Mouse (Mus musculus): ENCODE measurements around the gene Ubac1. TPM values are rescaled to one million over a fixed set of nuclear protein-coding genes. Genes with fewer than 3 reads are reported as not detected.

Gene Ubac1
- polyA plus RNA-seq, 1 experiment from 2014 or later: 82.2 TPM

GRCm38 (mm10) chr2:26020714-26021560 lies 610 bp downstream of the Ubac1 start:
- H3K27ac ChIP-seq: peak overlapping the region; percentile 93
- H3K36me3 ChIP-seq: no peaks in the 10 kb centered on the region
- 1% methylated on average over 38 of the region's 38 CpGs for WGBS
- peak; percentile 62 for ATAC-seq
- H3K9me3 ChIP-seq: no peaks in the 10 kb centered on the region
- H3K27me3 ChIP-seq (replicated peaks): no peaks in the 10 kb centered on the region
- peak overlapping the region; percentile 79 for H3K9ac ChIP-seq
- H3K4me3 ChIP-seq (replicated peaks): peak overlapping the region; percentile 79
- H3K4me1 ChIP-seq (replicated peaks): peaks cover 8% of the 10 kb centered on the region; the same call in 1 of the 2 replicates
- H3K4me2 ChIP-seq (replicated peaks): peak overlapping the region; percentile 80

- peak overlapping the region; percentile 80; the same call in 1 of the 2 replicates for H3K4me2 ChIP-seq (replicated peaks)
- WGBS: 84% methylated on average over 3 of the region's 3 CpGs
- H3K27ac ChIP-seq: no peak overlapping the region
- 0 out of 2 replicates have a peak overlapping the region, but pooled peaks have one; percentile 79 for H3K4me3 ChIP-seq (replicated peaks)
- no peak for ATAC-seq
- peaks cover 3% of the 10 kb centered on the region; the same call in 1 of the 2 replicates for H3K36me3 ChIP-seq
- H3K9me3 ChIP-seq: no peaks in the 10 kb centered on the region
- peaks cover 8% of the 10 kb centered on the region; the same call in 1 of the 2 replicates for H3K4me1 ChIP-seq (replicated peaks)
- no peaks in the 10 kb centered on the region for H3K27me3 ChIP-seq (replicated peaks)
- no peak overlapping the region for H3K9ac ChIP-seq
Observed at GRCm38 (mm10) chr2:26019923-26020322, 1.6 kb downstream of the Ubac1 start.

GRCm38 (mm10) chr2:26017326-26017725 lies 4.2 kb downstream of the Ubac1 start:
- no peak for ATAC-seq

GRCm38 (mm10) chr2:26013674-26014073 lies 7.9 kb downstream of the Ubac1 start:
- Histone ChIP-seq H3K4me2 (replicated peaks) (no peak overlapping the region), H3K9ac (no peak overlapping the region), H3K4me1 (replicated peaks) (no peaks in the 10 kb centered on the region), H3K27ac (no peak overlapping the region), H3K36me3 (peaks cover 46% of the 10 kb centered on the region), H3K9me3 (no peaks in the 10 kb centered on the region), H3K4me3 (replicated peaks) (no peak overlapping the region), H3K27me3 (replicated peaks) (no peaks in the 10 kb centered on the region)
- peak; percentile 85 for ATAC-seq
- WGBS: 89% methylated on average over 3 of the region's 3 CpGs

More at GRCm38 (mm10) chr2:26017326-26017725, 4.2 kb downstream of the Ubac1 start:
- Histone ChIP-seq H3K27me3 (replicated peaks) (no peaks in the 10 kb centered on the region), H3K4me3 (replicated peaks) (no peak overlapping the region), H3K36me3 (peaks cover 14% of the 10 kb centered on the region), H3K9me3 (no peaks in the 10 kb centered on the region), H3K27ac (no peak overlapping the region), H3K9ac (no peak overlapping the region), H3K4me1 (replicated peaks) (peaks cover 8% of the 10 kb centered on the region; the same call in 1 of the 2 replicates), H3K4me2 (replicated peaks) (no peak overlapping the region)
- 77% methylated on average over 4 of the region's 4 CpGs for WGBS

GRCm38 (mm10) chr2:26011420-26011819 lies 10.1 kb downstream of the Ubac1 start:
- Histone ChIP-seq H3K27ac (no peak overlapping the region), H3K4me2 (replicated peaks) (no peak overlapping the region), H3K9me3 (no peaks in the 10 kb centered on the region), H3K4me1 (replicated peaks) (no peaks in the 10 kb centered on the region), H3K27me3 (replicated peaks) (no peaks in the 10 kb centered on the region), H3K36me3 (peaks cover 52% of the 10 kb centered on the region), H3K4me3 (replicated peaks) (no peak overlapping the region), H3K9ac (no peak overlapping the region)
- no peak for ATAC-seq
- WGBS: 82% methylated on average over 1 of the region's 1 CpGs

- no peak overlapping the region for H3K4me2 ChIP-seq (replicated peaks)
- H3K27me3 ChIP-seq (replicated peaks): no peaks in the 10 kb centered on the region
- H3K9ac ChIP-seq: no peak overlapping the region
- no peak for ATAC-seq
- no peaks in the 10 kb centered on the region for H3K9me3 ChIP-seq
- H3K4me1 ChIP-seq (replicated peaks): no peaks in the 10 kb centered on the region
- H3K4me3 ChIP-seq (replicated peaks): no peak overlapping the region
- WGBS: 81% methylated on average over 2 of the region's 2 CpGs
- H3K36me3 ChIP-seq: peaks cover 23% of the 10 kb centered on the region
- no peak overlapping the region for H3K27ac ChIP-seq
Observed at GRCm38 (mm10) chr2:26002001-26002400, 19.5 kb downstream of the Ubac1 start.

GRCm38 (mm10) chr2:26001136-26001535 lies 20.4 kb downstream of the Ubac1 start:
- no peak for ATAC-seq
- H3K36me3 ChIP-seq: peaks cover 17% of the 10 kb centered on the region
- WGBS: 96% methylated on average over 5 of the region's 5 CpGs

GRCm38 (mm10) chr2:25997716-25998115 lies 23.8 kb downstream of the Ubac1 start:
- ATAC-seq: no peak
- 86% methylated on average over 3 of the region's 3 CpGs for WGBS
- Histone ChIP-seq H3K27ac (no peak overlapping the region), H3K4me3 (replicated peaks) (no peak overlapping the region), H3K36me3 (peaks cover 8% of the 10 kb centered on the region; the same call in 1 of the 2 replicates), H3K27me3 (replicated peaks) (no peaks in the 10 kb centered on the region), H3K4me1 (replicated peaks) (no peaks in the 10 kb centered on the region), H3K9ac (no peak overlapping the region), H3K4me2 (replicated peaks) (no peak overlapping the region), H3K9me3 (no peaks in the 10 kb centered on the region)

More at GRCm38 (mm10) chr2:26001136-26001535, 20.4 kb downstream of the Ubac1 start:
- H3K4me2 ChIP-seq (replicated peaks): no peak overlapping the region
- H3K4me1 ChIP-seq (replicated peaks): no peaks in the 10 kb centered on the region
- H3K9ac ChIP-seq: no peak overlapping the region
- no peak overlapping the region for H3K27ac ChIP-seq
- H3K4me3 ChIP-seq (replicated peaks): no peak overlapping the region
- H3K9me3 ChIP-seq: no peaks in the 10 kb centered on the region
- no peaks in the 10 kb centered on the region for H3K27me3 ChIP-seq (replicated peaks)

GRCm38 (mm10) chr2:25994791-25995190 lies 26.8 kb downstream of the Ubac1 start:
- ATAC-seq: no peak
- no peak overlapping the region for H3K4me2 ChIP-seq (replicated peaks)
- no peaks in the 10 kb centered on the region for H3K4me1 ChIP-seq (replicated peaks)
- H3K9ac ChIP-seq: no peak overlapping the region
- 82% methylated on average over 3 of the region's 3 CpGs for WGBS
- H3K4me3 ChIP-seq (replicated peaks): no peak overlapping the region
- no peaks in the 10 kb centered on the region for H3K9me3 ChIP-seq
- H3K27me3 ChIP-seq (replicated peaks): no peaks in the 10 kb centered on the region
- peaks cover 5% of the 10 kb centered on the region; the same call in 1 of the 2 replicates for H3K36me3 ChIP-seq
- H3K27ac ChIP-seq: no peak overlapping the region

GRCm38 (mm10) chr2:25992285-25992684 lies 29.3 kb downstream of the Ubac1 start:
- no peak for ATAC-seq
- H3K4me1 ChIP-seq (replicated peaks): no peaks in the 10 kb centered on the region
- no peak overlapping the region for H3K4me2 ChIP-seq (replicated peaks)

GRCm38 (mm10) chr2:25989651-25990050 lies 31.9 kb downstream of the Ubac1 start:
- Histone ChIP-seq H3K9me3 (no peaks in the 10 kb centered on the region), H3K4me1 (replicated peaks) (no peaks in the 10 kb centered on the region), H3K4me3 (replicated peaks) (no peak overlapping the region), H3K9ac (no peak overlapping the region), H3K27ac (no peak overlapping the region), H3K36me3 (no peaks in the 10 kb centered on the region), H3K4me2 (replicated peaks) (no peak overlapping the region), H3K27me3 (replicated peaks) (no peaks in the 10 kb centered on the region)
- 88% methylated on average over 1 of the region's 1 CpGs for WGBS
- no peak for ATAC-seq

More at GRCm38 (mm10) chr2:25992285-25992684, 29.3 kb downstream of the Ubac1 start:
- Histone ChIP-seq H3K4me3 (replicated peaks) (no peak overlapping the region), H3K9ac (no peak overlapping the region), H3K36me3 (no peaks in the 10 kb centered on the region), H3K27ac (no peak overlapping the region), H3K27me3 (replicated peaks) (no peaks in the 10 kb centered on the region), H3K9me3 (no peaks in the 10 kb centered on the region)
- 79% methylated on average over 2 of the region's 2 CpGs for WGBS

- ATAC-seq: no peak
Observed at GRCm38 (mm10) chr2:25987817-25988216, 33.7 kb downstream of the Ubac1 start.

More at GRCm38 (mm10) chr2:25987817-25988216, 33.7 kb downstream of the Ubac1 start:
- no peak overlapping the region for H3K4me2 ChIP-seq (replicated peaks)
- no peak overlapping the region for H3K4me3 ChIP-seq (replicated peaks)
- H3K4me1 ChIP-seq (replicated peaks): peaks cover 6% of the 10 kb centered on the region
- H3K27ac ChIP-seq: no peak overlapping the region
- no peaks in the 10 kb centered on the region for H3K9me3 ChIP-seq
- H3K27me3 ChIP-seq (replicated peaks): no peaks in the 10 kb centered on the region
- no peaks in the 10 kb centered on the region for H3K36me3 ChIP-seq
- H3K9ac ChIP-seq: no peak overlapping the region
- 79% methylated on average over 6 of the region's 6 CpGs for WGBS

All from intestine, embryonic 15.5 days (tissue).